Mouse (Mus musculus) lung, adult 2 months (tissue): Measurements from ENCODE around the gene Dynlrb2.

Source experiments
- CTCF ChIP-seq: fragments of 200-500 bp; IDR thresholded peaks from 2 replicates; pipeline ENCODE4 v1.5.1; 2011; ENCODE audit warnings: mild to moderate bottlenecking, low read length, control low read depth; ENCODE audit not compliant: insufficient read depth
- POLR2A ChIP-seq: fragments of 200-500 bp; IDR thresholded peaks from 2 replicates; pipeline ENCODE4 v1.6.1; 2011; ENCODE audit warnings: low read depth, mild to moderate bottlenecking, control low read depth, low read length, borderline replicate concordance; ENCODE audit errors: extremely low read depth

GRCm38 (mm10) chr8:116478681-116479080 is 26.1 kb upstream of the Dynlrb2 start:
- TF ChIP-seq CTCF = 0 out of 2 replicates have a peak, but pooled peaks have one; percentile 7
- TF ChIP-seq POLR2A = no peak
